Mouse (Mus musculus) cerebellum, adult 2 months (tissue): Measurements from ENCODE around the gene Coro2b. TPM values are rescaled to one million over a fixed set of nuclear protein-coding genes. Genes with fewer than 3 reads are reported as not detected.

Experiments used
- DNase-seq, 2 experiments: peaks; one replicate each; pipeline ENCODE4 v3.0.0; 2021
- H3K27ac ChIP-seq: fragments of 200-500 bp; 2 replicates; pipeline ENCODE4 v1.5.1; 2012; ENCODE audit warnings: low read length, control low read depth, inconsistent platforms; ENCODE audit not compliant: insufficient read depth
- H3K27me3 ChIP-seq: fragments of 200-500 bp; 2 replicates; pipeline ENCODE4 v1.6.1; 2012; ENCODE audit warnings: inconsistent platforms, mild to moderate bottlenecking, low read length, moderate library complexity; ENCODE audit not compliant: control insufficient read depth, insufficient read depth
- H3K4me1 ChIP-seq: fragments of 200-500 bp; 2 replicates; pipeline ENCODE4 v1.6.1; 2011; ENCODE audit warnings: low read length; ENCODE audit not compliant: control insufficient read depth, insufficient read depth
- H3K4me3 ChIP-seq: fragments of 200-500 bp; replicated peaks from 2 replicates; pipeline ENCODE3; 2011; ENCODE audit warnings: mild to moderate bottlenecking, low read depth, low read length, control low read depth; ENCODE audit not compliant: insufficient read depth
- CTCF ChIP-seq: fragments of 200-500 bp; IDR thresholded peaks from 2 replicates; pipeline ENCODE4 v1.5.1; 2011; ENCODE audit warnings: low read depth, mild to moderate bottlenecking, control low read depth, low read length, moderate library complexity, borderline replicate concordance; ENCODE audit not compliant: insufficient read depth
- POLR2A ChIP-seq: fragments of 200-500 bp; IDR thresholded peaks from 2 replicates; pipeline ENCODE4 v1.6.1; 2011; ENCODE audit warnings: low read length, control low read depth, borderline replicate concordance; ENCODE audit not compliant: insufficient read depth
- WGBS: fragments of 180-500 bp; shearing (Covaris S2); methylation state at CpG from one replicate; pipeline ENCODE4 v1.1.7; 2018; 5-methylcytosine and 5-hydroxymethylcytosine counted together
- polyA plus RNA-seq: library from polyadenylated mRNA; depleted of rRNA; stranded (reverse); fragments of >200 nt; gene quantifications from 2 replicates; pipeline ENCODE4 v1.2.3, GENCODE M21; 2012; rRNA removed

The Coro2b gene
- 210 and 244 TPM in 2 replicates for polyA plus RNA-seq

DNA sequence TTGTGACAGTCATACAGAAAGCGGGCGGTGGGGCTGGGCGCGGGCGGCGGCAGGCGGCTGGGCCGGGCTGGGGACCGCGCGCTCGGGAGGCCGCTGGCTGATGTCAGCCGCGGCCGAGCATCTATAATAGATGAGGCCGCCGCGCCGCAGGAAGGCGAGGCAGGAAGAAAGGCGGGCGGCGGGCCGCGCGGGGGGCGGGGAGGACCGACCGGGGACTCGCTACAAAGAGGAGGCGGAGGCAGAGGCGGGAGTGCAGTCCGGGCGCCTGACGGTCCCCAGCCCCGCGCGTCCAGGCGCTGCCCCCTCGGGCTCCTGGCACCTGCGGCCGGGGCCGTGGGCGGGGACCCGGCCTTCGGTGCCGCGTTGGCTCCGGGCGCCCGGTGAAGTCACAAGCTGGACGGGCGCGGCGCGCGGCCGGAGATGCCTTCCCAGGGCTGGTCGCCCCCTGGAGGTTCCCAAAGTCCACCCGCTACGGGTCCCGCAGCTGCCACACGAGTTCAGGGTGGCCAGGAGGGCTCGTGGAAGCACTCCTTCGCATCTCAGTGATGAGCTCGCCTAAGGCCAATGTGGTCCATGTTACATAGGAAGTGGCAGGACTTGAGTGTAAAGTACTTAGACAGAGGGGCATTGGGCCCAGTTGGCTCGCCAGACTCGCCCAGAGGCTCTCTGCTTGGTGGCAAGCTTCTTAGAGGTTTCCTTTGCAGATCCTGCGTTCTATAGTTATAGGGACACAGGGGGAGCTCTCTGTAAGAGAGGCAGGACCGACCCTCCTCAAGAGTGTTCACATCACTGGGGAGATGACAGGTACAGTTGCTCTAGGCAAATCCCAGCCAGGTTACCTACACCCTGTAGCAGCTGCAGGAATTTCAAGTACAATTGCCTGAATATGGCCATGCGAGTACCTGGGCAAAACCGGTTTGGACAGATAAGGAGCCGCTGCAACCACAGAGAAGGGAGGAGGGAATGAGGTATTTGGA lies at the start of gene Coro2b:
TSS of gene Coro2b (minus strand) at position 390 of the 977 bp plus-strand sequence.
- H3K4me1 ChIP-seq = peaks cover 63% of the 10 kb centered on the region
- TF ChIP-seq POLR2A = no peak
- DNase-seq = peak; percentile 84 to 87
- peak within 1 kb of the TSS; percentile 77 for H3K4me3 ChIP-seq
- peak within 1 kb of the TSS; percentile 98 for H3K27ac ChIP-seq
- under 1% methylated on average over 73 of the region's 74 CpGs for WGBS
- H3K27me3 ChIP-seq = no peaks in the 10 kb centered on the region

GRCm38 (mm10) chr9:62577558-62577957 lies 40.7 kb upstream of the Coro2b start:
- TF ChIP-seq CTCF = no peak
- no peak for TF ChIP-seq POLR2A
- 63% methylated on average over 1 of the region's 1 CpGs for WGBS

DNA sequence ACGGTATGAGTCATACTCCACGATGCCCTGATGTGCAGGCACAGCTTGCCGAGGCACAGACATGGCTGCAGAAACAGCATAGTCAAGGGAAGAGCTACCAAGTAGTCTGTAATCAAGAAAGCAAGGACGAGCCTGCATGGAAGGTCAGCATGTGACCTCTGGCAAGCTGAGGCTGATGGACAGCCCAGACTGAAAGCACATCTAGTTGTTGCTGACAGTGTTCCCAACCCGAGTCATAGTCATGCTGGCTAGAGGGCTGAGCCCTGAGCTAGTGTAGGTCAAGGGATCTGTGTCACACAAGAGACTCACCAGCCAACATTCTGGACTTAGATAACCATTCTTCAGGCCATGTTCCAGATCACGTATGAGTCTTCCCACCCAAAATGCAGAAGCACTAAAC lies 32.3 kb upstream of the Coro2b start:
- H3K27ac ChIP-seq = no peak overlapping the region
- no peak for TF ChIP-seq CTCF
- DNase-seq = no peak
- H3K4me1 ChIP-seq = no peaks in the 10 kb centered on the region
- H3K27me3 ChIP-seq = no peaks in the 10 kb centered on the region
- 86% methylated on average over 6 of the region's 6 CpGs for WGBS
- no peak overlapping the region for H3K4me3 ChIP-seq

More at GRCm38 (mm10) chr9:62577558-62577957, 40.7 kb upstream of the Coro2b start:
- H3K4me3 ChIP-seq = no peak overlapping the region
- H3K27me3 ChIP-seq = no peaks in the 10 kb centered on the region
- no peak for DNase-seq
- H3K4me1 ChIP-seq = no peaks in the 10 kb centered on the region
- H3K27ac ChIP-seq = no peak overlapping the region

GRCm38 (mm10) chr9:62567818-62568217 lies 31.0 kb upstream of the Coro2b start:
- no peaks in the 10 kb centered on the region; the same call in 1 of the 2 replicates for H3K4me1 ChIP-seq
- no peak for DNase-seq
- TF ChIP-seq CTCF (no peak), POLR2A (no peak)
- H3K4me3 ChIP-seq = no peak overlapping the region
- H3K27ac ChIP-seq = no peak overlapping the region
- WGBS = 97% methylated on average over 1 of the region's 1 CpGs
- H3K27me3 ChIP-seq = no peaks in the 10 kb centered on the region

GRCm38 (mm10) chr9:62562236-62562635 lies 25.4 kb upstream of the Coro2b start:
- Histone ChIP-seq H3K4me1 (peaks cover 16% of the 10 kb centered on the region), H3K27me3 (no peaks in the 10 kb centered on the region), H3K4me3 (no peak overlapping the region), H3K27ac (no peak overlapping the region)
- no peak for TF ChIP-seq POLR2A
- TF ChIP-seq CTCF = no peak
- DNase-seq = no peak
- WGBS = 94% methylated on average over 6 of the region's 6 CpGs

- DNase-seq = peak in 1 of 2 experiments; percentile 10
- no peak overlapping the region for H3K27ac ChIP-seq
- H3K4me3 ChIP-seq = no peak overlapping the region
- TF ChIP-seq CTCF (no peak), POLR2A (no peak)
- peaks cover 16% of the 10 kb centered on the region for H3K4me1 ChIP-seq
- no peaks in the 10 kb centered on the region for H3K27me3 ChIP-seq
- WGBS = 79% methylated on average over 4 of the region's 4 CpGs
Measured at GRCm38 (mm10) chr9:62560432-62560831, 23.6 kb upstream of the Coro2b start.

DNA sequence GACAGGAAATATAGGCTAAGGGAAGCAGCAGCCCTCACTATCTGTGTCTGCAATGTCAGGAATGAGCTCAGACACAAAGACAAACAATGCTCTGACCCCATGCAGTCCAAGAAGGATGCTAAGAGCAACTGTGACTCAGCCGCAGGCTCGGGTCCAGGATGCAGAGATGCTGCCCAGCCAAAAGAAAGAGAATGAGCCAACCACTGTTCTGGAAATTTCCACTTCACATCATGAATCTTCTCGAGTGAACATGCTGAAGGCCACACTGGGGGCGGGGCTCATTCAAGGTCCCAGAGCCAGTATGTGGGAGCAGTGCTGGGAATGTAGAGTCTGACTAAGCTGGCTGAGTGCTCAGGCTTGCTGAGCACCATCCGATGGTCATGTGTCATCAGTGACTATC lies 23.2 kb upstream of the Coro2b start:
- DNase-seq = peak; percentile 81 to 93
- peak overlapping the region; percentile 68 for H3K27ac ChIP-seq
- H3K4me1 ChIP-seq = peaks cover 19% of the 10 kb centered on the region

DNA sequence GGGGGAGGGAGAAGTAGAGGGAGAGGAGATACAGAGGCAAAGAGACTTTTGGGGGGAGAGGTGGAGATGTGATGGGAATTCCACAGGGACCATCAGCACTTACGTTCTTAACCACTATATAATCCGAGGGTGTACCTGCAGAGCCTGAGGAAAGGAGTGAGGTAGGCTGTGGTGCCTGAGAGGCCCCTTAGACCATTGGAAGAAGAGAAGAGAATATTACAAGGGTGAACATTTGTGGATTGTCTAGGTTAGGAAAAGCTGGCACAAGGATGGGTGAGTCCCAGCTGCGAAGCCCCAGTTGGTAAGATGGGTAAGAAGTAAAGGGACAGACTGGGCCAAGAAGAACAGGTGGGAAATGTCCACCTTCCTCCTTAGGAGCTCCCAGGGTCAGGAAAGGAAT lies 22.6 kb upstream of the Coro2b start:
- H3K4me1 ChIP-seq = peaks cover 22% of the 10 kb centered on the region
- TF ChIP-seq POLR2A = no peak
- TF ChIP-seq CTCF = no peak
- no peak overlapping the region for H3K4me3 ChIP-seq
- no peaks in the 10 kb centered on the region for H3K27me3 ChIP-seq
- H3K27ac ChIP-seq = peak overlapping the region; percentile 68
- no peak for DNase-seq
- WGBS = 68% methylated on average over 3 of the region's 3 CpGs

More for the DNA sequence above, 23.2 kb upstream of the Coro2b start:
- TF ChIP-seq CTCF = no peak
- TF ChIP-seq POLR2A = peak; percentile 23; the same call in 1 of the 2 replicates
- WGBS = 8% methylated on average over 5 of the region's 5 CpGs
- H3K4me3 ChIP-seq = no peak overlapping the region
- H3K27me3 ChIP-seq = no peaks in the 10 kb centered on the region
